In the genomic region with DNA sequence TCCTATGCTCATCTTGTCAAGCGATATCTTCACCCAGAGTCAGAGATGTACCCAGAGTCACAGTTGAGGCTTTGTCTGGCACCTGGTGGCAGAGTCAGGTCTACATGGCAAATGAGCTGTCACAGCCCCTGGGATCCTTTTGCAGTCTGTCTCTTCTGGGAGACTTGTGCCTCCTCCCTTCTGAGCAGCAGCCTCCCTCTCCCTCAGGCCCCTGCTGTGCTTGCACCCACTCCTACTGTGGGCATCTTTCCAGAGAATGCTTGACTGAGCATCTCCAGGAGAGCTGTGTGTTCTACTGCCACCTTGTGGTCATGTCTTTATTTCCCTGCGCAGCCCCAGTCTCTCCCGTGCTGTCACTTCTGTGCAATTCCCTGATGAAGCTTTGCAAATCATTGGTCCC, we compare ENCODE assay signal across 9 mouse cellular contexts.
A peak's percentile ranks its signal among the peaks of the same experiment; 100 is the strongest.
DNase-seq lines count a peak whose midpoint lies in the region; ATAC-seq and TF ChIP-seq lines count a peak whose summit lies in the region.
"Had no signal": no experiment of that assay in that cellular context is flagged by ENCODE, and none has a peak within 500 bp of the region (broad histone marks: within the 10 kb centered on the region; RNA-seq: fewer than 3 reads in every experiment).

No protein-coding gene starts in this region.

- no peaks in the 10 kb centered on the region for H3K9me3 ChIP-seq in E14TG2a.4 (ENCODE audit: low read length)
- H3K9me3 ChIP-seq in embryonic facial prominence, embryonic 12.5 days = no peaks in the 10 kb centered on the region
- H3K9me3 ChIP-seq in lung, embryonic 14.5 days (ENCODE audit: low read depth, low read length) = no peaks in the 10 kb centered on the region
- H3K9me3 ChIP-seq: limb, embryonic 12.5 days had no signal

- H3K27ac ChIP-seq in embryonic facial prominence, embryonic 12.5 days = no peak overlapping the region
- H3K27ac ChIP-seq in lung, embryonic 14.5 days (ENCODE audit: low read depth) = no peak overlapping the region
- H3K27ac ChIP-seq: limb, embryonic 12.5 days had no signal

- peaks cover 4% of the 10 kb centered on the region; the same call in 1 of the 2 replicates for H3K27me3 ChIP-seq in E14TG2a.4 (ENCODE audit: insufficient read depth, low read length)
- no peaks in the 10 kb centered on the region for H3K27me3 ChIP-seq in embryonic facial prominence, embryonic 12.5 days
- H3K27me3 ChIP-seq in lung, embryonic 14.5 days (ENCODE audit: insufficient read depth, low read length) = no peaks in the 10 kb centered on the region

- peak; percentile 55 for TF ChIP-seq CTCF in E14TG2a.4 (conservative IDR thresholded peaks at IDR 0.05; ENCODE audit: low read length)
- peak; percentile 85 for TF ChIP-seq CTCF in lung, embryonic 14.5 days (IDR thresholded peaks at IDR 0.05; ENCODE audit: low read depth)

- peak; percentile 50; the same call in 1 of the 2 replicates for ATAC-seq in embryonic facial prominence, embryonic 12.5 days (ENCODE audit: insufficient number of reproducible peaks, insufficient read depth, low FRiP score, low TSS enrichment)
- ATAC-seq in lung, embryonic 14.5 days (ENCODE audit: insufficient read depth) = peak; percentile 93
- ATAC-seq in erythroblast, adult 5-6 weeks (replicated peaks; ENCODE audit: low FRiP score, poor library complexity, severe bottlenecking) = no peak

- H3K4me3 ChIP-seq in E14TG2a.4 (replicated peaks; ENCODE audit: low read length) = no peak overlapping the region
- no peak overlapping the region for H3K4me3 ChIP-seq in embryonic facial prominence, embryonic 12.5 days
- H3K4me3 ChIP-seq in lung, embryonic 14.5 days (ENCODE audit: low read depth, low read length) = no peak overlapping the region
- H3K4me3 ChIP-seq: limb, embryonic 12.5 days had no signal

- intact Hi-C loops in heart, postnatal 36 days (cut with DNase I) = loop anchor here (10.0 kb wide), 1 partner anchor 347 kb away; no protein-coding TSS in a partner anchor

- peak; percentile 32 for DNase-seq in adrenal gland, postnatal 25 days
- peak; percentile 10 to 14 for DNase-seq in heart, postnatal 36 days
- peak; percentile 89 for DNase-seq in layer of hippocampus, adult 11-12 months (ENCODE audit: low spot score)
- DNase-seq in lung, embryonic 14.5 days = peak; percentile 92
- peak; percentile 89 for DNase-seq in retina, embryonic 14.5 days (ENCODE audit: low spot score)

- H3K9ac ChIP-seq in embryonic facial prominence, embryonic 12.5 days = no peak overlapping the region
- no peak overlapping the region for H3K9ac ChIP-seq in lung, embryonic 14.5 days
- H3K9ac ChIP-seq: limb, embryonic 12.5 days had no signal

- WGBS in embryonic facial prominence, embryonic 12.5 days = 24% methylated on average over 3 of the region's 3 CpGs
- WGBS in lung, embryonic 14.5 days = 20% methylated on average over 3 of the region's 3 CpGs

- H3K36me3 ChIP-seq in E14TG2a.4 (ENCODE audit: insufficient read depth, low read length) = no peaks in the 10 kb centered on the region
- H3K36me3 ChIP-seq in embryonic facial prominence, embryonic 12.5 days = no peaks in the 10 kb centered on the region
- no peaks in the 10 kb centered on the region for H3K36me3 ChIP-seq in lung, embryonic 14.5 days (ENCODE audit: insufficient read depth)
- H3K36me3 ChIP-seq: limb, embryonic 12.5 days had no signal

- no peaks in the 10 kb centered on the region for H3K4me1 ChIP-seq in E14TG2a.4 (replicated peaks; ENCODE audit: low read depth, low read length)
- H3K4me1 ChIP-seq in embryonic facial prominence, embryonic 12.5 days = peaks cover 8% of the 10 kb centered on the region; the same call in 1 of the 2 replicates
- no peaks in the 10 kb centered on the region for H3K4me1 ChIP-seq in lung, embryonic 14.5 days (ENCODE audit: insufficient read depth)

- no peak overlapping the region for H3K4me2 ChIP-seq in embryonic facial prominence, embryonic 12.5 days (replicated peaks)
- H3K4me2 ChIP-seq in lung, embryonic 14.5 days = no peak overlapping the region
- H3K4me2 ChIP-seq: limb, embryonic 12.5 days had no signal

Comparison
In these comparisons a context has a peak if more than half of its experiments do, and no peak if none do; other contexts are left out.
1. DNase-seq: peak in every context shown above with its lines; median percentile 92 in lung, embryonic 14.5 days; 89 in layer of hippocampus, adult 11-12 months; 89 in retina, embryonic 14.5 days; 32 in adrenal gland, postnatal 25 days; 12 in heart, postnatal 36 days.